Mouse (Mus musculus): ENCODE measurements around the gene Tgif2. TPM values are rescaled to one million over a fixed set of nuclear protein-coding genes. Genes with fewer than 3 reads are reported as not detected.
"Not testable (repeated sequence)": the region's sequence is repeated elsewhere in the genome, so short reads cannot be mapped to it uniquely, and the experiment has no call there.

The Tgif2 gene
- total RNA-seq, 2 experiments from 2014 or later = 0.40 to 1.3 TPM

GRCm38 (mm10) chr2:156873629-156874028 is 33.8 kb downstream of the Tgif2 start:
- peak; percentile 52 to 65 for DNase-seq (ENCODE audit: low spot score in 2 of 2)

GRCm38 (mm10) chr2:156874047-156874759 is 34.4 kb downstream of the Tgif2 start:
- no peak for DNase-seq (ENCODE audit: low spot score in 2 of 2)

GRCm38 (mm10) chr2:156874760-156875510 is 35.1 kb downstream of the Tgif2 start:
- DNase-seq (ENCODE audit: low spot score in 2 of 2) = no peak

DNA sequence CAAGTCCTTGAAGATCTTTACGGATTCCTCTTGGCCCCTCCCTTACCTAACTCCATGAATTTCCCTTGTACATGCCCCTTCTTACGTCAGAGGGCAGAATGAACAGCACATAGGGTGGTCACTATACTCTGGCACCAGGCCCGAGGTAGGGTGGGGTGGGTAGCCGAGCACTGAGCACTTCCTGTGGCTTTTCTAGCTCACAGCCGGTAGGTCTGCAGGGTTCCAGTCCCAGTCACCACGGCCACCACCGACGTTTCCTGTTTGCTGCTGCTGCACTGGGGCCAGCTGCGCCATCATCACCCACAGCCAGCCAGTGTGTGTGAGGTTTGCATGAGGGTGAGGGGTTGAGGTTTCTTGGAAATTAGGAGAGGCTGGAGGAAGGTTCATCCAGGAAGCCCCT is 37.9 kb downstream of the Tgif2 start:
- no peak for DNase-seq (ENCODE audit: low spot score in 2 of 2)

DNA sequence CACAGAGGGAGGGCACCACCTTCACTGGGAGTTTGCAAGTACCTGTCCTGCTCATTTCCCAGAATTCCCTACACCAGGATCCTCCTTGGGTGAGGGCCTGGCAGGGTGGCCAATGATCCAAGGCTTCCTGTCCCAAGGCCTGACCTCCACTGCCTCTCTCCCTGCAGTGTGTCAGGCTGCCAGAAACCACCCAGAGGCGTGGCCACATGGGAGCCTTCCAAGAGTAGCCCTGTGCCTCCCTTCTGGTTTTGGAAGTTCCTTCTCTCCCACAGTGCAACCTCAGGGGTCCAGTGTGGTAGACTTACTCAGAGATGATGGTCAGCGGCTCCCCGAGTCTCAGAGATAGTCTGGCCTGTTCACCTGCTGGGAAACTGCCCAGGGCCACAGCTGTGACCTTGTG is 39.7 kb downstream of the Tgif2 start:
- DNase-seq (ENCODE audit: low spot score in 2 of 2) = no peak

GRCm38 (mm10) chr2:156882431-156883001 is 42.7 kb downstream of the Tgif2 start:
- no peak for DNase-seq (ENCODE audit: low spot score in 2 of 2)

DNA sequence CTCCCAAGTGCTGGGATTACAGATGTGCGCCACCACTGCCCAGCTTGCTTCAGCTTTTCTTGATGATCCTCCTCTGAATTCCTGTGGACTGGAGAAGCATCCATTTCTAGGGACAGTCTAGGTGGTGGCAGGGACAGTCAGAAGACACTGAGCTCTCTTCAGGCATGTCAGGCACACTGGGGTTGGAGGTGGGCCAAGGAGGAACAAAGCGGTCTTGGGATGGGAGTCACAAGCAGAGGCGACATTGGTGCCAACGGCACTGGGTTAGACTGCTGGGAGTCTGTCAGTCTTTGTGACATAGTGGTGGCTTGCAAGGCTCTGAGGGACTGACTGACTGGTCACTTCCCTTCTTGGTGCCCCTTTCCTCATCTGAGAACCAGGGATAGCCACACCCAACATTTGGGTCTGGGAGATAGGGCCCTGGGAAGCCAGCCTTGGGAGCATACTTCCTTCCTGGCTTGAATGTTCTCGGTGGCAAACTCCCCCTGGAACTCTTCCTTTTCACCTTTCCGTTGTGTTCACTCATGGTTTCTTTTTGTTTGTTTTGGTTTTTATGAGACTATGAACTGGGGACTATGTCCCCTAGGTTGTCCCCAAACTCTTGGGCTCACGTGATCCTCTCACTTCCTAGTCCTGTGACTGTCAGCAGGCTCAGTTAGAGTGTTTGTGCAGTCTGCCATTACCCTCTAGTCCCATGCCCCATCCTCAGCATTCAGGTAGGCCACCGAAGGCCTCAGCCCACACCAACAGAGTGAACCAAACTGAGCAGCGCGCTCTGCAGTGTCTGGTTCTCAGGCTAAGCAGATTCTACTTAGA is 44.8 kb downstream of the Tgif2 start:
- no peak for DNase-seq (ENCODE audit: low spot score in 2 of 2)

- DNase-seq (ENCODE audit: low spot score in 2 of 2) = not testable (repeated sequence)
Observed at GRCm38 (mm10) chr2:156885666-156886065, 45.9 kb downstream of the Tgif2 start.

GRCm38 (mm10) chr2:156886084-156886631 is 46.4 kb downstream of the Tgif2 start:
- DNase-seq (ENCODE audit: low spot score in 2 of 2) = no peak

GRCm38 (mm10) chr2:156887017-156887416 is 47.2 kb downstream of the Tgif2 start, which contains the start of gene Sla2:
TSS of gene Sla2 (minus strand) at chr2:156887192.
- DNase-seq (ENCODE audit: low spot score in 2 of 2) = no peak

GRCm38 (mm10) chr2:156888490-156888889 is 48.7 kb downstream of the Tgif2 start:
- no peak for DNase-seq (ENCODE audit: low spot score in 2 of 2)

DNA sequence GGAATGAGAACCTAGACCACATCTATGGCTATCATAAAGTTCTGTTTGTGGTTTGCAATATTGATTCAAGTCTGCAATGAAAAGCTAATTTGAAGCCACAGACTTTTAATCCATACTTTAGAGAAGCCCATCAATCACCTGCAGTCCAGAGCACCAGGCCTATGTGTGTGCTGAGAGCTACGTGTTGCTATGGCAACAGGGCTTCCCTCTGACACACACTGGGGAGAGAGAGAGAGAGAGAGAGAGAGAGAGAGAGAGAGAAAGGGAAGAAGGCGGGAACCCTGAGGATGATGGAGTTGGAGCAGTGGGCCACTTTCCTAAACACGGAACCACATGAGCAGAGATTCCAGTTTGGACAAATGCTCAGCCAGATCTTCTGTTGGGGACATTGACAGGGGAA is 52.4 kb downstream of the Tgif2 start:
- no peak for DNase-seq (ENCODE audit: low spot score in 2 of 2)

DNA sequence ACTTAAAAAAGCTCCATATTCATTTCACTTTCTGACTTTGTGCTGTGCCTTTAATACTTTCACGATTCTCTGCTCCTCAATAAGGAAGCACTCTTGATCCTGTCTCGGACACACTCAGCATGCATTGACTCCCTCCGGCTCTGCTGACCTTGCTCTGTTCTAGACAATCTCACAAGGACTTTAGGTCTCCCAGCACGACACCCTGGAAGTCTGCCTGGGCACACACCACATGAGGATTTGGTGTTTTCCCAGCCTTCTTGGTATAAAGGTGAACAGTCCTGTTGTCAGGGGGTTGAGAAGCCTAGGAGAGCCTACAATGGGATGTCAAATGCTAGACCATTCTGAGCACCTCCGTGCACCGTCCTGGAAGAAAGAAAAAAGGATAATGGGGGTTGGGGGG is 53.0 kb downstream of the Tgif2 start:
- no peak for DNase-seq (ENCODE audit: low spot score in 2 of 2)

DNA sequence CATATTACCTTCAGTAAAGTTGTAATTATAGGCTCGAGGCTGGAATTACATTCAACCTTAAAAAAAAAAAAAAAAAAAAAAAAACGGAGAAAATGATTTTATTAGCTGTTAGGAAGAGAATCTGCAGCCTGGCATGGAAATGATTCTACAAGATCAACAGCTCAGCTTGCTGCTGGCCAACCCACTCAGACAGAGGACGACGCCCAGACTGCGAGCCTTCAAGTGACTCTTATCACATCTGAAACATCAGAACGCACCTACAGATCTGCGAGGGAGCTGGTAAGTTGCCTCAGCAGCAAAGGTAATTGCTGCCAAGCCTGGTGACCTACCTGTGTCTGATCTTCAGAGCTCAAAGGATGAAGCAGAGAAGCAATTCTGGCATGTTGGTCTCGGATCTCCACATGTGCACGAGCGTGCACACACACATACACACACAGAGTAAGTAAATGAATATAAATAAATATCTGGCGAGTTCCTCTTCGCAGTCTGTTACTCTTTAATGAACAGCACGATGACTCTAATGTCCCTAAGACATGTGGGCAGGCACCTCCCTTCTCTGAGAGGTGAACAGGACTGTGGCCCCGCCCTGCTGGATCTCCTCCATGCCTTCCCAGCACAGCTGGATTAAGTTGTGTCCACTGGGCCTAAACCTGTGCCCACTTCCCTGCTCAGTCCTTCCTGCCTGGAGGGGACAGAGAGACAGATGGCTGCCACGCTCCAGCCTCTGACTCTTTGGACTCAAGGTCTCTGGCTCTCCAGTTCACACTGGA is 54.9 kb downstream of the Tgif2 start:
- no peak for DNase-seq (ENCODE audit: low spot score in 2 of 2)

GRCm38 (mm10) chr2:156896384-156896914 is 56.6 kb downstream of the Tgif2 start:
- no peak for DNase-seq (ENCODE audit: low spot score in 2 of 2)

DNA sequence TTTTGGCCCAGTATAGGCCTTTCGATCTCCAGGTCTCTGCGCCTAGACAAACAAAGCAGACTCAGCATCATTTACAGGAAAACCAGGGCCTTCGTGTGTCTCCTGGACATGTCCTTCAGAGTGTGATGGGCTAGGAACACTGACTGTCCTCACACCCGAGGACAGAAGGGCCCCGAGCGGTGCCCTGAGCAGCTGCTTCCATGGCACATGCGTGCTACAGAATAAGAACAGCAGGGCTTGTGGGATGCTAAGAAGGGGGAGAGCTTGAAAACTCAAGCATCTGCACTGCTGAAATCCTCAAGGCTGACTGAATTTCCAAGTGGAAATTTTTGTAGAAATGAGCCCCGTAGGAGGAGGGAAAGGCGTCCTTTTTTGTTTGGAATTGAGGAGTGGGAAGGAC is 57.2 kb downstream of the Tgif2 start:
- peak; percentile 52 to 56 for DNase-seq (ENCODE audit: low spot score in 2 of 2)

DNA sequence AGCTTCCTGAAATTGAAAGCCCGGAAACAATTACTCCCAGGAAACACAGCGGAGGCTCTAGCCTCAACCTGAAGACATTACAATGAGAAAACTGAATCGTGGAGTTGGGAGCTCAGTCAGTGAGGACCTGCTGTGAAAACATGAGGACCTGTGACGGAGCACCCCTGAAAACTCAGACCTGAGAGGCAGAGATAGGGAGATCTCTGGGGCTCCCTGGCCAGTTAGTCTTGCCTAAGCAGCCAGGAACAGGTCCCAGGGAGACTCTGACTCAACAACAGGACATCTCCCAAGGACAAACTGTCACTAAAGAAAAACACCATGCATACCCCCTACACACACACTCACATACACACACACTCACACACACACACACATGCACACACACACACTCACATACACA is 58.6 kb downstream of the Tgif2 start:
- DNase-seq (ENCODE audit: low spot score in 2 of 2) = no peak

GRCm38 (mm10) chr2:156899184-156899583 is 59.4 kb downstream of the Tgif2 start:
- no peak for DNase-seq (ENCODE audit: low spot score in 2 of 2)

DNA sequence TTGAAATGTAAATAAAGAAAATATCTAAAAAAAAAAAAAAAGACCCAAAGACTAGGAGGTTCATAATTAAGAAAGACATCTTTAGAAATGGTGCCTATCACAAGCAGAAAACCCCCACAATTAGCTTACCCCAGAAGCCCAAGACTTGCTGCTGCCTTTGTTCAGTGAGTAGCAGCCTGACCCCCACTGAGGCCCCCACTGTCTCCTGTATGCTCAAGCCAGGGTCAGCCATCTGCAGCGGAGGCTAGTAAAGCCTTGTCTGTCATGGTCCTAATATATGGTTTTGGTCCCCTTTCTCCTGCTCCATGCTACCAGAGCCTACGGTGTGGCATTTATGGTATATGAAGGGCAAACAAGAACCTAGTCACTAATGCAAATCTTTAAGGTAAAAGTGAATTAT is 61.5 kb downstream of the Tgif2 start:
- DNase-seq (ENCODE audit: low spot score in 2 of 2) = no peak

DNA sequence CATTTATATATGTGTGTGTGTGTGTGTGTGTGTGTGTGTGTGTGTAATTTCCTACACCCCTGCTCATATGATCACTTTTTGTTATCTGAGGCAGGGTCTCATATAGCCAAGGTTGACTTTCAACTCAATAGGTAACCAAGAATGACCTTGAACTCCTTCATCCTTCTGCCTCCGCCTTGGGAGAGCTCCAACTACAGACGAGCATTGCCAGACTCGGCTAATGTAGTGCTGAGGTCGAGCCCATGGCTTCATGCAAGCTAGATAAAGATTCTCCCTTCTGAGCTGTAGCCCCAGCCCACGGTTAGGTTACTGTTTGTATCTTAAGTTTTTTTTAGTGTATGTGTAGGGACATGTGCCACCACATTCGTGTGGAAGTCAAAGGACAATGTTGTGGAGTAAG is 62.1 kb downstream of the Tgif2 start:
- DNase-seq (ENCODE audit: low spot score in 2 of 2) = no peak

Measured in left cerebral cortex, adult 18-20 months (tissue).